8 mouse cellular contexts compared by ENCODE assay signal in the genomic region with DNA sequence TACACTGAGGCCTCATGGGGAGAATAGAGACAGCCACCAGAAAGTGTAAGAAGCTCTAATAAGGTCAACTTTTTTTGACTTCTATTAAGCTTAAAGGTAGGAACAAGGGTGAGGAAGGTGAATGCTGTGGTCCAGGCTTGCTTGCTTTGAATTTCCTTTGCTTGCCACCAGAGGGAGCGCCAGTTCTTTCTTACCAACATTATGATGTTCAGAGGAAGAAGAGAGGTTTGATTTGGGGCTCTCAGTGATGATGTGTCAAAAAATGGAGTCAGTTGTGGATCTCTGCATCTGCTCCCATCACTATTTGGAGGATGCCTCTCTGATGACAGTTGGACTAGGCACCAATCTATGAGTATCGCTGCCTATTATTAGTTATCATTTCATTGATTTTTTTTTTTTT. TPM values are rescaled to one million over a fixed set of nuclear protein-coding genes. Genes with fewer than 3 reads are reported as not detected.
DNase-seq lines count a peak whose midpoint lies in the region; ATAC-seq and TF ChIP-seq lines count a peak whose summit lies in the region.
"Had no signal": no experiment of that assay in that cellular context is flagged by ENCODE, and none has a peak within 500 bp of the region (broad histone marks: within the 10 kb centered on the region; RNA-seq: fewer than 3 reads in every experiment).

No protein-coding gene starts in this region.

- no peak overlapping the region for H3K27ac ChIP-seq in kidney, postnatal 0 days
- no peak overlapping the region for H3K27ac ChIP-seq in CH12.LX (ENCODE audit: insufficient read depth, low read depth)
- no peak overlapping the region for H3K27ac ChIP-seq in forebrain, embryonic 14.5 days (ENCODE audit: low read depth, low read length)
- H3K27ac ChIP-seq in limb, embryonic 11.5 days (replicated peaks; ENCODE audit: low read depth, low read length) = no peak overlapping the region
- H3K27ac ChIP-seq: lung, embryonic 15.5 days had no signal

- no peaks in the 10 kb centered on the region for H3K4me1 ChIP-seq in kidney, postnatal 0 days (replicated peaks; ENCODE audit: insufficient read depth, low read length)
- H3K4me1 ChIP-seq in CH12.LX (ENCODE audit: control insufficient read depth in 1 of 2, insufficient read depth in 2 of 2) = peaks cover 3 to 11% of the 10 kb centered on the region in 2 experiments; a peak in 3 of 4 replicates
- no peaks in the 10 kb centered on the region for H3K4me1 ChIP-seq in forebrain, embryonic 14.5 days (ENCODE audit: control insufficient read depth, insufficient read depth, low read length)
- H3K4me1 ChIP-seq in limb, embryonic 11.5 days (ENCODE audit: control insufficient read depth, insufficient read depth, low read length) = no peaks in the 10 kb centered on the region
- H3K4me1 ChIP-seq: lung, embryonic 15.5 days had no signal

- TF ChIP-seq CTCF in kidney, postnatal 0 days (IDR thresholded peaks at IDR 0.05; ENCODE audit: low read depth) = peak; percentile 70
- TF ChIP-seq CTCF in CH12.LX (conservative IDR thresholded peaks at IDR 0.05 in 1 of 2, IDR thresholded peaks at IDR 0.05 in 1 of 2; ENCODE audit: low read depth in 2 of 2, low read length in 2 of 2) = peak; percentile 68 to 83; a peak in 3 of 4 replicates

- no peak for TF ChIP-seq POLR2A in CH12.LX (IDR thresholded peaks at IDR 0.05; ENCODE audit: low read depth, low read length)

- no peaks in the 10 kb centered on the region for H3K36me3 ChIP-seq in kidney, postnatal 0 days (ENCODE audit: insufficient read depth, low read length)
- H3K36me3 ChIP-seq in CH12.LX (replicated peaks in 1 of 2; ENCODE audit: control insufficient read depth in 1 of 2, insufficient read depth in 1 of 2, low read length in 1 of 2) = no peaks in the 10 kb centered on the region
- no peaks in the 10 kb centered on the region for H3K36me3 ChIP-seq in forebrain, embryonic 14.5 days (ENCODE audit: control insufficient read depth, insufficient read depth, low read length)
- H3K36me3 ChIP-seq in limb, embryonic 11.5 days (ENCODE audit: control insufficient read depth, insufficient read depth, low read length) = no peaks in the 10 kb centered on the region
- H3K36me3 ChIP-seq: lung, embryonic 15.5 days had no signal

- 51% methylated on average over 2 of the region's 2 CpGs for WGBS in kidney, postnatal 0 days
- WGBS in forebrain, embryonic 14.5 days = 52% methylated on average over 2 of the region's 2 CpGs
- WGBS in limb, embryonic 11.5 days = 38% methylated on average over 2 of the region's 2 CpGs

- dilution Hi-C loops in CH12.LX (cut with MboI; ENCODE audit: extremely low pct_ligation_motif_present, extremely low pct_unique_long_range_greater_than_20kb, low sequenced_read_pairs) = no loop called here

- peak; percentile 83 for TF ChIP-seq RAD21 in CH12.LX (IDR thresholded peaks at IDR 0.05; ENCODE audit: low read depth, low read length)

- no peak overlapping the region for H3K4me2 ChIP-seq in kidney, postnatal 0 days (ENCODE audit: low read length)
- peak overlapping the region; percentile 56; the same call in 1 of the 2 replicates for H3K4me2 ChIP-seq in CH12.LX (ENCODE audit: insufficient read depth, low read depth, poor library complexity, severe bottlenecking)
- no peak overlapping the region for H3K4me2 ChIP-seq in forebrain, embryonic 14.5 days (ENCODE audit: low read length)
- H3K4me2 ChIP-seq in limb, embryonic 11.5 days (ENCODE audit: low read depth, severe bottlenecking) = no peak overlapping the region
- H3K4me2 ChIP-seq: lung, embryonic 15.5 days had no signal

- H3K9me3 ChIP-seq in kidney, postnatal 0 days (replicated peaks; ENCODE audit: low read length) = no peaks in the 10 kb centered on the region
- H3K9me3 ChIP-seq in CH12.LX (replicated peaks; ENCODE audit: low read length) = no peaks in the 10 kb centered on the region
- H3K9me3 ChIP-seq in forebrain, embryonic 14.5 days (replicated peaks; ENCODE audit: control insufficient read depth, low read length) = no peaks in the 10 kb centered on the region
- H3K9me3 ChIP-seq in limb, embryonic 11.5 days (ENCODE audit: control insufficient read depth, low read length) = no peaks in the 10 kb centered on the region
- H3K9me3 ChIP-seq: lung, embryonic 15.5 days had no signal

- in situ Hi-C loops in CH12.LX (cut with MboI; ENCODE audit: low pct_ligation_motif_present, low pct_unique_long_range_greater_than_20kb, low sequenced_read_pairs) = loop anchor here (5.0 kb wide), 1 partner anchor 468 kb away; no protein-coding TSS in a partner anchor

- no peaks in the 10 kb centered on the region for H3K27me3 ChIP-seq in kidney, postnatal 0 days (ENCODE audit: insufficient read depth, low read length)
- H3K27me3 ChIP-seq in CH12.LX (replicated peaks) = no peaks in the 10 kb centered on the region
- H3K27me3 ChIP-seq in forebrain, embryonic 14.5 days (replicated peaks; ENCODE audit: control insufficient read depth, insufficient read depth, low read length) = no peaks in the 10 kb centered on the region
- no peaks in the 10 kb centered on the region for H3K27me3 ChIP-seq in limb, embryonic 11.5 days (ENCODE audit: control insufficient read depth, insufficient read depth, low read length)
- H3K27me3 ChIP-seq: lung, embryonic 15.5 days had no signal

- no peak for ATAC-seq in kidney, postnatal 0 days (replicated peaks; ENCODE audit: low FRiP score, low read depth)
- ATAC-seq in forebrain, embryonic 14.5 days = peak; percentile 40; the same call in 1 of the 2 replicates
- no peak for ATAC-seq in limb, embryonic 11.5 days (ENCODE audit: insufficient number of reproducible peaks, low FRiP score, low TSS enrichment, low read depth)

- H3K79me2 ChIP-seq in CH12.LX (replicated peaks; ENCODE audit: control insufficient read depth, extremely low read depth, insufficient read depth, poor library complexity, severe bottlenecking) = no peaks in the 10 kb centered on the region

- peak; percentile 21 for DNase-seq in kidney, postnatal 0 days (ENCODE audit: low spot score)
- DNase-seq in kidney, adult 18-20 months = no peak
- DNase-seq in CH12.LX (ENCODE audit: extremely low read depth) (peak; percentile 74), MEL-GATA-1-ER (ENCODE audit: extremely low read depth, low read depth) (peak; percentile 29)
- peak; percentile 43 for DNase-seq in forebrain, embryonic 14.5 days (ENCODE audit: low spot score)
- peak; percentile 55 for DNase-seq in limb, embryonic 11.5 days (ENCODE audit: low spot score)
- peak; percentile 6 for DNase-seq in thymus, postnatal 0 days (ENCODE audit: low spot score)

- no peak overlapping the region for H3K9ac ChIP-seq in kidney, postnatal 0 days (ENCODE audit: low read depth, low read length)
- no peak overlapping the region for H3K9ac ChIP-seq in CH12.LX (ENCODE audit: insufficient read depth, low read depth)
- no peak overlapping the region for H3K9ac ChIP-seq in forebrain, embryonic 14.5 days (ENCODE audit: low read length)
- H3K9ac ChIP-seq in limb, embryonic 11.5 days (ENCODE audit: low read length) = no peak overlapping the region
- H3K9ac ChIP-seq: lung, embryonic 15.5 days had no signal

- TF ChIP-seq EP300 in CH12.LX (IDR thresholded peaks at IDR 0.05; ENCODE audit: low read length) = no peak

- no peak overlapping the region for H3K4me3 ChIP-seq in kidney, postnatal 0 days (replicated peaks; ENCODE audit: low read depth, low read length)
- H3K4me3 ChIP-seq in CH12.LX (replicated peaks in 1 of 3; ENCODE audit: low read depth in 2 of 3, low read length in 2 of 3, poor library complexity in 1 of 3) = no peak overlapping the region
- H3K4me3 ChIP-seq in forebrain, embryonic 14.5 days (ENCODE audit: low read depth, low read length) = no peak overlapping the region
- H3K4me3 ChIP-seq in limb, embryonic 11.5 days (ENCODE audit: low read depth, low read length) = no peak overlapping the region
- H3K4me3 ChIP-seq: lung, embryonic 15.5 days had no signal

TF ChIP-seq in CH12.LX, 34 proteins besides CTCF, POLR2A, EP300 and RAD21:
- TF ChIP-seq TBP (conservative IDR thresholded peaks at IDR 0.05; ENCODE audit: low read depth, low read length) (no peak), ZNF384 (IDR thresholded peaks at IDR 0.05; ENCODE audit: low read depth, low read length) (peak; percentile 63), ZMIZ1 (IDR thresholded peaks at IDR 0.05; ENCODE audit: low read depth, low read length) (no peak), MAFK (IDR thresholded peaks at IDR 0.05; ENCODE audit: insufficient replicate concordance, low read length) (no peak), ELF1 (IDR thresholded peaks at IDR 0.05; ENCODE audit: low read depth, low read length) (peak; percentile 21; the same call in 1 of the 2 replicates), CHD2 (IDR thresholded peaks at IDR 0.05; ENCODE audit: low read length) (no peak), USF1 (IDR thresholded peaks at IDR 0.05; ENCODE audit: low read depth, low read length) (no peak), JUND (conservative IDR thresholded peaks at IDR 0.05; ENCODE audit: low read depth, low read length) (peak; percentile 39; the same call in 1 of the 2 replicates), MAX (IDR thresholded peaks at IDR 0.05; ENCODE audit: low read length) (no peak), NELFE (IDR thresholded peaks at IDR 0.05; ENCODE audit: low read depth, low read length) (peak; percentile 40; the same call in 1 of the 2 replicates), SMC3 (IDR thresholded peaks at IDR 0.05; ENCODE audit: low read depth, low read length) (peak; percentile 78), ZC3H11A (IDR thresholded peaks at IDR 0.05; ENCODE audit: low read depth, low read length) (no peak)

RNA-seq across cellular contexts. Expression of gene Serpinb13, which starts 33.7 kb away (rescaled TPM):
- polyA plus RNA-seq in kidney, postnatal 0 days (2015; fragmentation: Nextera tagmentation; extraction: Ambion mirVana) = not detected in 2 replicates
- total RNA-seq in CH12.LX (2012; rRNA removed) (not detected in 2 replicates), CH12.LX (2014; rRNA removed) (not detected in 2 replicates)
- not detected in 2 replicates for polyA plus RNA-seq in CH12.LX (2012; ENCODE audit: insufficient read length, low read depth)
- not detected in 2 replicates for polyA plus RNA-seq in forebrain, embryonic 14.5 days (2014; fragmentation: Nextera tagmentation; extraction: Ambion mirVana)
- not detected in 2 replicates for polyA plus RNA-seq in limb, embryonic 11.5 days (2014; fragmentation: Nextera tagmentation; extraction: Ambion mirVana)
- 0.10 TPM in 1 of 2 replicates, not detected in the other for polyA plus RNA-seq in thymus, postnatal 0 days (2015; fragmentation: Nextera tagmentation; extraction: Ambion mirVana)
- polyA plus RNA-seq: lung, embryonic 15.5 days had no signal

RNA-seq across cellular contexts. Expression of gene Serpinb3a, which starts 37.6 kb away (rescaled TPM):
- not detected in 2 replicates for polyA plus RNA-seq in kidney, postnatal 0 days (2015; fragmentation: Nextera tagmentation; extraction: Ambion mirVana)
- total RNA-seq in CH12.LX (2012; rRNA removed) (not detected in 2 replicates), CH12.LX (2014; rRNA removed) (not detected in 2 replicates)
- not detected in 2 replicates for polyA plus RNA-seq in CH12.LX (2012; ENCODE audit: insufficient read length, low read depth)
- not detected in 2 replicates for polyA plus RNA-seq in forebrain, embryonic 14.5 days (2014; fragmentation: Nextera tagmentation; extraction: Ambion mirVana)
- not detected in 2 replicates for polyA plus RNA-seq in limb, embryonic 11.5 days (2014; fragmentation: Nextera tagmentation; extraction: Ambion mirVana)
- 0.98 and 1.1 TPM in 2 replicates for polyA plus RNA-seq in thymus, postnatal 0 days (2015; fragmentation: Nextera tagmentation; extraction: Ambion mirVana)
